ENCODE assay signal across 8 mouse cellular contexts in genomic region chr6:35539304-35540009, GRCm38 (mm10). TPM values are rescaled to one million over a fixed set of nuclear protein-coding genes. Genes with fewer than 3 reads are reported as not detected.
DNase-seq lines count a peak whose midpoint lies in the region; ATAC-seq and TF ChIP-seq lines count a peak whose summit lies in the region.

Gene Mtpn, minus strand, starts transcription at chr6:35539888.

- peak within 1 kb of the TSS; percentile 90 for H3K4me2 ChIP-seq in forebrain, embryonic 16.5 days (ENCODE audit: low read length)
- peak within 1 kb of the TSS; percentile 82 for H3K4me2 ChIP-seq in lung, embryonic 14.5 days

- intact Hi-C loops in heart, postnatal 36 days (cut with DNase I), result no loop called here

- TF ChIP-seq POLR2A in olfactory bulb, adult 2 months (IDR thresholded peaks at IDR 0.05; ENCODE audit: insufficient read depth, low read depth, low read length), result peak; percentile 45
- peak; percentile 50 for TF ChIP-seq POLR2A in thymus, adult 2 months (IDR thresholded peaks at IDR 0.05; ENCODE audit: control insufficient read depth, extremely low read depth, insufficient read depth, low read length, poor library complexity)

- H3K36me3 ChIP-seq in G1E (replicated peaks), result peaks cover 4% of the 10 kb centered on the region
- no peaks in the 10 kb centered on the region for H3K36me3 ChIP-seq in forebrain, embryonic 16.5 days (ENCODE audit: control insufficient read depth, insufficient read depth)
- H3K36me3 ChIP-seq in lung, embryonic 14.5 days (ENCODE audit: insufficient read depth), result no peaks in the 10 kb centered on the region
- H3K36me3 ChIP-seq in thymus, adult 2 months (ENCODE audit: control insufficient read depth, insufficient read depth, low read length), result no peaks in the 10 kb centered on the region

- TF ChIP-seq CTCF in G1E (IDR thresholded peaks at IDR 0.05; ENCODE audit: low read depth, low read length), result no peak
- no peak for TF ChIP-seq CTCF in layer of hippocampus, adult 2 months (conservative IDR thresholded peaks at IDR 0.05)
- no peak for TF ChIP-seq CTCF in lung, embryonic 14.5 days (IDR thresholded peaks at IDR 0.05; ENCODE audit: low read depth)
- TF ChIP-seq CTCF in olfactory bulb, adult 2 months (IDR thresholded peaks at IDR 0.05; ENCODE audit: insufficient read depth, low read depth, low read length), result no peak
- 0 out of 2 replicates have a peak, but pooled peaks have one; percentile 5 for TF ChIP-seq CTCF in thymus, adult 2 months (IDR thresholded peaks at IDR 0.05; ENCODE audit: borderline replicate concordance, control insufficient read depth, extremely low read depth, insufficient read depth, low read length, poor library complexity)

- peak within 1 kb of the TSS; percentile 95 for H3K9ac ChIP-seq in forebrain, embryonic 16.5 days (replicated peaks; ENCODE audit: low read depth, low read length)
- H3K9ac ChIP-seq in lung, embryonic 14.5 days, result peak within 1 kb of the TSS; percentile 94

- no peaks in the 10 kb centered on the region for H3K27me3 ChIP-seq in G1E (ENCODE audit: insufficient read depth, low read length)
- H3K27me3 ChIP-seq in forebrain, embryonic 16.5 days (replicated peaks; ENCODE audit: control insufficient read depth, insufficient read depth, low read length), result no peaks in the 10 kb centered on the region
- H3K27me3 ChIP-seq in lung, embryonic 14.5 days (ENCODE audit: insufficient read depth, low read length), result no peaks in the 10 kb centered on the region
- H3K27me3 ChIP-seq in thymus, adult 2 months (ENCODE audit: control insufficient read depth, insufficient read depth, low read length), result no peaks in the 10 kb centered on the region

- WGBS in forebrain, embryonic 16.5 days, result under 1% methylated on average over 60 of the region's 61 CpGs
- under 1% methylated on average over 60 of the region's 61 CpGs for WGBS in lung, embryonic 14.5 days
- under 1% methylated on average over 61 of the region's 61 CpGs for WGBS in olfactory bulb, adult 2 months
- under 1% methylated on average over 61 of the region's 61 CpGs for WGBS in thymus, adult 2 months

- H3K27ac ChIP-seq in forebrain, embryonic 16.5 days (ENCODE audit: low read length), result peak within 1 kb of the TSS; percentile 83
- peak within 1 kb of the TSS; percentile 89 for H3K27ac ChIP-seq in layer of hippocampus, adult 2 months
- peak within 1 kb of the TSS; percentile 83 for H3K27ac ChIP-seq in lung, embryonic 14.5 days (ENCODE audit: low read depth)
- H3K27ac ChIP-seq in olfactory bulb, adult 2 months (ENCODE audit: insufficient read depth, low read depth, low read length), result peak within 1 kb of the TSS; percentile 36; the same call in 1 of the 2 replicates
- no peak within 1 kb of the TSS for H3K27ac ChIP-seq in thymus, adult 2 months (ENCODE audit: control insufficient read depth, insufficient read depth, low read length)

- DNase-seq in G1E (ENCODE audit: low spot score), result peak; percentile 82
- DNase-seq in cerebellum, adult 18-20 months, result peak; percentile 97 to 99
- peak; percentile 98 to 99 for DNase-seq in heart, postnatal 36 days
- peak; percentile 97 to 98 for DNase-seq in layer of hippocampus, adult 2 months (ENCODE audit: low spot score in 2 of 2)
- peak; percentile 100 for DNase-seq in lung, embryonic 14.5 days
- peak; percentile 99 for DNase-seq in thymus, adult 2 months

- H3K4me1 ChIP-seq in G1E (ENCODE audit: insufficient read depth, low read depth, low read length), result peaks cover 25% of the 10 kb centered on the region
- peaks cover 12% of the 10 kb centered on the region for H3K4me1 ChIP-seq in forebrain, embryonic 16.5 days (replicated peaks; ENCODE audit: control insufficient read depth, insufficient read depth, low read length)
- peaks cover 7% of the 10 kb centered on the region; the same call in 1 of the 2 replicates for H3K4me1 ChIP-seq in lung, embryonic 14.5 days (ENCODE audit: insufficient read depth)
- H3K4me1 ChIP-seq in olfactory bulb, adult 2 months (ENCODE audit: control insufficient read depth, insufficient read depth, low read length), result no peaks in the 10 kb centered on the region
- H3K4me1 ChIP-seq in thymus, adult 2 months (replicated peaks; ENCODE audit: control insufficient read depth, insufficient read depth, low read length), result 0 out of 2 replicates have a peak, but pooled peaks cover 2% of the 10 kb centered on the region

- no peaks in the 10 kb centered on the region for H3K9me3 ChIP-seq in G1E (replicated peaks)
- no peaks in the 10 kb centered on the region for H3K9me3 ChIP-seq in forebrain, embryonic 16.5 days (ENCODE audit: control insufficient read depth, low read length)
- no peaks in the 10 kb centered on the region for H3K9me3 ChIP-seq in lung, embryonic 14.5 days (ENCODE audit: low read depth, low read length)

- H3K4me3 ChIP-seq in G1E (ENCODE audit: low read depth, low read length), result peak within 1 kb of the TSS; percentile 99
- peak within 1 kb of the TSS; percentile 91 for H3K4me3 ChIP-seq in forebrain, embryonic 16.5 days (replicated peaks; ENCODE audit: low read length)
- H3K4me3 ChIP-seq in layer of hippocampus, adult 2 months, result peak within 1 kb of the TSS; percentile 98
- H3K4me3 ChIP-seq in lung, embryonic 14.5 days (ENCODE audit: low read depth, low read length), result peak within 1 kb of the TSS; percentile 97
- peak within 1 kb of the TSS; percentile 95 for H3K4me3 ChIP-seq in olfactory bulb, adult 2 months (ENCODE audit: insufficient read depth, low read depth, low read length)
- peak within 1 kb of the TSS; percentile 62 for H3K4me3 ChIP-seq in thymus, adult 2 months (ENCODE audit: control insufficient read depth, insufficient read depth, low read length)

- ATAC-seq in G1E (ENCODE audit: extremely low read depth, insufficient number of reproducible peaks, low FRiP score, poor library complexity, severe bottlenecking), result peak; percentile 96
- ATAC-seq in forebrain, embryonic 16.5 days, result peak; percentile 100
- ATAC-seq in lung, embryonic 14.5 days (ENCODE audit: insufficient read depth), result peak; percentile 99

RNA-seq across cellular contexts. Expression of gene Mtpn, which starts in this region (rescaled TPM):
- total RNA-seq in G1E (2014; fragmentation: Nextera tagmentation) (119 and 122 TPM in 2 replicates), G1E (2017) (140 and 149 TPM in 2 replicates)
- polyA plus RNA-seq in G1E (2012), result 386 and 445 TPM in 2 replicates
- 268 and 272 TPM in 2 replicates for polyA plus RNA-seq in forebrain, embryonic 16.5 days (2015; fragmentation: Nextera tagmentation; extraction: Ambion mirVana)
- 10 to 100 TPM; 43.1 to 55.7 TPM for total RNA-seq in heart, postnatal 36 days (2021)
- total RNA-seq in layer of hippocampus, adult 2 months (2021), result 100 to 1,000 TPM; 240 to 257 TPM
- 128 and 137 TPM in 2 replicates for polyA plus RNA-seq in lung, embryonic 14.5 days (2014; fragmentation: Nextera tagmentation; extraction: Ambion mirVana)
- 116 TPM in 1 of 2 replicates, not detected in the other for polyA plus RNA-seq in olfactory bulb, adult 2 months (2012; ENCODE audit: insufficient read depth, insufficient read length, low replicate concordance, missing spikeins)
- polyA plus RNA-seq in thymus, adult 2 months (2012; rRNA removed), result 46.4 and 78.9 TPM in 2 replicates
